Mouse (Mus musculus) forebrain, embryonic 13.5 days (tissue): ENCODE results near the gene Polk. TPM values are rescaled to one million over a fixed set of nuclear protein-coding genes. Genes with fewer than 3 reads are reported as not detected.

Source experiments
- ATAC-seq: fragments of 200-750 bp; cut with Nextera tagmentation; 2 replicates; pipeline ENCODE4 v1.8.0; 2017
- H3K27ac ChIP-seq: fragments of 300-500 bp; sonication (generic); 2 replicates; pipeline ENCODE4 v1.5.1; 2015; ENCODE audit warnings: inconsistent platforms, mild to moderate bottlenecking, moderate library complexity
- H3K27me3 ChIP-seq: fragments of 300-500 bp; sonication (generic); 2 replicates; pipeline ENCODE4 v1.6.1; 2015; ENCODE audit warnings: mild to moderate bottlenecking, inconsistent platforms
- H3K36me3 ChIP-seq: fragments of 300-500 bp; sonication (generic); 2 replicates; pipeline ENCODE4 v1.6.1; 2015; ENCODE audit warnings: mild to moderate bottlenecking, inconsistent platforms; ENCODE audit not compliant: poor library complexity, severe bottlenecking
- H3K4me1 ChIP-seq: fragments of 300-500 bp; sonication (generic); 2 replicates; pipeline ENCODE4 v1.6.1; 2015; ENCODE audit warnings: inconsistent platforms
- H3K4me2 ChIP-seq: fragments of 300-500 bp; sonication (generic); 2 replicates; pipeline ENCODE4 v1.6.1; 2015; ENCODE audit warnings: inconsistent platforms, mild to moderate bottlenecking, moderate library complexity
- H3K4me3 ChIP-seq: fragments of 300-500 bp; sonication (generic); 2 replicates; pipeline ENCODE4 v1.5.1; 2015; ENCODE audit warnings: mild to moderate bottlenecking, inconsistent platforms
- H3K9ac ChIP-seq: fragments of 300-500 bp; sonication (generic); 2 replicates; pipeline ENCODE4 v1.6.1; 2015; ENCODE audit warnings: mild to moderate bottlenecking, inconsistent platforms
- H3K9me3 ChIP-seq: fragments of 300-500 bp; sonication (generic); replicated peaks from 2 replicates; pipeline ENCODE4 v1.6.1; 2016; ENCODE audit warnings: inconsistent platforms
- WGBS: fragments of 180-500 bp; shearing (Covaris S2); methylation state at CpG from one replicate; pipeline ENCODE4 v1.1.7; 2015; 5-methylcytosine and 5-hydroxymethylcytosine counted together
- polyA plus RNA-seq: library from polyadenylated mRNA; unstranded; fragments of >200 nt; fragmentation: Nextera tagmentation; extraction: Ambion mirVana; gene quantifications from 2 replicates; pipeline ENCODE4 v1.2.1, GENCODE M21; 2015

Polk gene
- polyA plus RNA-seq, 1 experiment from 2014 or later, result 6.0 TPM

DNA sequence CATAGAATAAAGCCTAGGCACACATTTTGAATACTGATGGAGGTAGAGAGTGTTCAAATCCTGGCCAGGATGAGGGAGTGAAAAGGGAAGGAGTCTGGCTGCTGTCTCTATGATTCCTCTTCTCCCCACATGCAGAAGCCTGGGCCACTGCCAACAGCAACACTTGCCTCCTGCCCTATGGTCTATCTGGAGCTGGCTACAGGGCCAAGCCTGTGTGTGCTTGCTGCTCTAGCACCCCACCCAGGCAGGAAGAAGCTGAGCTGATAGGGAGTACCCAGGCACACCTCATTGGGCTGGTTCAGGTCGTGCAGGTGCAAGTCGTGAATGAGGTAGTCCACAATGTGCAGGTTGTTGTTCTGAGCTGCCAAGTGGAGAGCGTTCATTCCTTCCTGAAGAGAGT lies 88.1 kb downstream of the Polk start:
- ATAC-seq, result no peak
- Histone ChIP-seq H3K4me1 (no peaks in the 10 kb centered on the region), H3K9ac (no peak overlapping the region), H3K4me3 (no peak overlapping the region), H3K27me3 (no peaks in the 10 kb centered on the region), H3K4me2 (no peak overlapping the region), H3K9me3 (no peaks in the 10 kb centered on the region), H3K36me3 (no peaks in the 10 kb centered on the region), H3K27ac (no peak overlapping the region)
- WGBS, result 83% methylated on average over 3 of the region's 3 CpGs

DNA sequence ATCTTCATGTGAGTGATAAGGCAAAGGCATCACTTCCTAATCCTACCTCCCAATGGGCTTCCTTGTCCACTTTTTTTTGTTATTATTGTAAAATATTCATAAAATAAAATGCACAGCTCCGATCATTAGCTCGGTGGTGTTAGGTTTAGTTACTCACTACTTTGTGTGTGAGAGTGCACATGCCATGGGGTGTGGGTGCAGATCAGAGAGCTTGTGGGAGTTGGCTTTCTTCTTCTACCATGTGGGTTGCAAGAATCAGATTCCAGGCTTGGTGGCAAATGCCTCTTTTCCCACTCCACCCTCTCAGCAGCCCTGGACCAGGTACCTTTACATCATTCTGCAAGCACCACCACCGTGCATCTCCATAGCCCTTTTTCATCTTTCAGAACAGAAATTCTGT lies 89.8 kb downstream of the Polk start:
- WGBS, result 93% methylated on average over 3 of the region's 3 CpGs
- no peak overlapping the region for H3K4me3 ChIP-seq
- H3K27ac ChIP-seq, result no peak overlapping the region
- no peak overlapping the region for H3K4me2 ChIP-seq
- H3K4me1 ChIP-seq, result no peaks in the 10 kb centered on the region
- H3K36me3 ChIP-seq, result no peaks in the 10 kb centered on the region
- H3K27me3 ChIP-seq, result no peaks in the 10 kb centered on the region
- no peaks in the 10 kb centered on the region for H3K9me3 ChIP-seq
- no peak overlapping the region for H3K9ac ChIP-seq
- no peak for ATAC-seq

DNA sequence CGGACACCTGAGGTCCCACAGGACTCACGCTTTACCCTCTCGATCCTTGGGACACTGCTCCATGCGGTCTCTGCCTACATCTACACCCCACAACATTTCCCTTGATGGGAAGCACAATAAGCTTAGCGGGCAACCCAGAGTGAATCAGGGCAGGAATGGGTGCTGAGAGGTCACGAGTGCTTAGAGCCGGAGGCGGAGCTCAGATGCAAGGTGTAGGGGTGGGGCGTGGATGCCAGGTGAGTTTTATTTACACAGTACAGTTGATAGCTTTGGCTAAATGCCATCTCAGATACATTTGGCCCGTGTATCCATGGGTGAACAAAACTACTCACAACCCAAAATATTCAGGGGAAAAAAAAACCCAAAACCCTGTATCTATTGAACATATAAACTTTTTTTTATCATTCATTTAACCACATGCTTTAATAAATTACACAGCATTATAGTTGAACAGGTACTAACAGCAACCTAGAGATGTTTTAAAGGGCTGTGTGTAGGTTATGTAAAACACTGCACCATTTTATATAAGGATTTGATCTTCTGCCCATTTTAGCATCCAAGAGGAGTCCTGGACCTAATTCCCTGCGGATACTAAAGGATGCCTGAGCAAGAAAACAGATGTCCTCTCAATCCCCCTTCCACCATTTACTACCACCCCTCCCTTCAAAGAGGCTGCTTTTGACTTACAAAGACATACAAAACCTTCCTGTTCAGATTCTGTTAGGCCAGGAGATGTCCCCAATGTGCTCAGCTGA lies 90.8 kb downstream of the Polk start:
- ATAC-seq, result no peak
- H3K36me3 ChIP-seq, result no peaks in the 10 kb centered on the region
- H3K4me3 ChIP-seq, result no peak overlapping the region
- H3K27me3 ChIP-seq, result no peaks in the 10 kb centered on the region
- H3K9ac ChIP-seq, result no peak overlapping the region
- 92% methylated on average over 11 of the region's 11 CpGs for WGBS
- no peak overlapping the region for H3K4me2 ChIP-seq
- no peaks in the 10 kb centered on the region for H3K9me3 ChIP-seq
- H3K4me1 ChIP-seq, result no peaks in the 10 kb centered on the region
- no peak overlapping the region for H3K27ac ChIP-seq

DNA sequence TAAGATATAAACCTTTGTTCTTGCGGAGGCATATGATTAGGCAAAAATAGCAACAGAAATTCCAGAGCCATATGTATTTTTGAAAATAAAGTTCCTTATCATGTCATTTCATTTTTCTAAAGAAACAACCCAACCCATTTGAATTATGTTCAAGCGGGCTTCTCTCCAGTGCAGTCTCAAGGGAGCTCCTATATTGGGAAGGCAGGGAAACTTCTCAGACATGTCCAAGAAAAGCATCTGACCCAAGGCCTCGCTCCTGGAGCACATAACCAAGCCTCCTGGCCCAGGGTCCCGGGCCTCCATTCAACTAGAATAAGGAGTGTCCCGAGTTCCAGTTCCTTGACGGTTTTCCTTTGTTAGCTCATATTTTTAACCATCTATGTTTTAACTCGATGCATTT lies 91.5 kb downstream of the Polk start:
- ATAC-seq, result no peak
- Histone ChIP-seq H3K36me3 (no peaks in the 10 kb centered on the region), H3K4me1 (no peaks in the 10 kb centered on the region), H3K27me3 (no peaks in the 10 kb centered on the region), H3K4me2 (no peak overlapping the region), H3K27ac (no peak overlapping the region), H3K9ac (no peak overlapping the region), H3K9me3 (no peaks in the 10 kb centered on the region), H3K4me3 (no peak overlapping the region)
- WGBS, result 91% methylated on average over 7 of the region's 7 CpGs

DNA sequence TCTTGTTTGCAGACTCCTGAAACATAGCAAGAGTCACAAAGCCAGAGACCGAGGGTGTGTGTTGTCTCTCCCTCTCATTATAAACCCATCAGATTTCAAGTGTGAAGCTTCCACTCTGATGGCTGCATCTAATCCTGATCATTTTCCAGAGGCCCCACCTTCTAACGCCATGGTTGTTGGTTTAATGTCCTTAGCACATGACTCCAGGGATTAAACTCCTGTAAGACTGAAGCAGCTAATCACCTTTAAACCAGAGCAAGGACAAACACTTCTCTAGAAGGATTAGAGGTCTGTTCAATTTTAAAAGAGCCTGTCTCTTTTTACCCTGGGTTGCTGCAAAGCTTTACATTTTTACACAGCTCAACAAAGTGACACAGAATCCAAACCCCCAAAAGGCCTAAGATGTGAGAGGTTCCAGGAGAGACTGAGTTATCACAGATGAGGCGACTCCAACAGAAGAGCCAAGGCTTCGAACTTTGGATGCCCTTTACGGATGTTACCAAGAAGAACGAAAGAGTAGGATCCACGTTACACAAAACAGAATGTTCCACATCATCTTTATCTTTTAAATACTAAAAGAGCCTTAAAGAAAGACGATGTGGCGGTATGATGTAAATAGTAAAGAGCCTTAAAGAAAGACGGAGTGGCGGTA lies 92.0 kb downstream of the Polk start:
- no peaks in the 10 kb centered on the region for H3K27me3 ChIP-seq
- H3K4me1 ChIP-seq, result no peaks in the 10 kb centered on the region
- H3K4me2 ChIP-seq, result no peak overlapping the region
- 84% methylated on average over 11 of the region's 11 CpGs for WGBS
- no peaks in the 10 kb centered on the region for H3K36me3 ChIP-seq
- no peak overlapping the region for H3K9ac ChIP-seq
- H3K9me3 ChIP-seq, result no peaks in the 10 kb centered on the region
- H3K27ac ChIP-seq, result no peak overlapping the region
- no peak for ATAC-seq
- no peak overlapping the region for H3K4me3 ChIP-seq

DNA sequence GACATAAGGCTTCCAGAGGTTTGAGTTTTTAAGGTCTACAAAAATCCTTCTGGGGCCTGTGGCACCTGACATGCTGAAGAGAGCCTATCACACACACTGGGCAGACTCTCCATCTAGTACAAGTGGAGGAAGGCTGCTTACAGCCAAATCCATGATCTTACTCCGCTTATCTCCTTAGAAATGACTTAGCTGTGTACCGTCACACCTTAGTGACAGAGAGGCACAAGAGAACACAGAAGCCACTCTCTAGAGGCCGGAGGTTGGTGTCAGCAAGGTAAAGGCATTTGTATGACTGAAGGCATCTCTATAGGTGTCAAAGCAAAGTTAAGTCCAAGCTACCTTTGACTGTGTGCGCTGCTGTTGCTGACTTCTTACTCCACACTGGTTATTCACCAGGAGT lies 101.9 kb downstream of the Polk start:
- H3K4me2 ChIP-seq, result no peak overlapping the region
- H3K4me1 ChIP-seq, result no peaks in the 10 kb centered on the region
- H3K9me3 ChIP-seq, result no peaks in the 10 kb centered on the region
- no peak overlapping the region for H3K9ac ChIP-seq
- 98% methylated on average over 4 of the region's 4 CpGs for WGBS
- no peak overlapping the region for H3K27ac ChIP-seq
- H3K36me3 ChIP-seq, result no peaks in the 10 kb centered on the region
- no peaks in the 10 kb centered on the region for H3K27me3 ChIP-seq
- H3K4me3 ChIP-seq, result no peak overlapping the region
- ATAC-seq, result no peak

DNA sequence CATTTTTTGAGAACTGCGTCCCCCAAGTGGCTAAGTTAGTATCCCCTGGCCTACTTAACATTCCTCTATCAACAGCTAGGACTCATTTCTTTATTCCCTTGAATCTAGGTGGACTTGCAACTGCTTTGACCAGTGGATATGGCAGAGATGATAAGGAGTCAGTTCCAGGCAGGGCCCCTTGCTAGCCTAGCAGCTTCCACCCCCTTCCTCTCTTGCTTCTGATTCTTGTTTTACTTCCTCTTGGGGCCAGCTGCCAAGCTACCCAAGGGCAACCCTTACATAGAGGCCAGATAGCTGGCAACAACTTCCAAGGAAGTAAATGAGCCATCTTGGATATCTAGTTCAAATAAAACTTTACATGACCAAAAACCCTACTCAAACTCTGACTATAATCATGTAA lies 105.5 kb downstream of the Polk start:
- Histone ChIP-seq H3K4me1 (no peaks in the 10 kb centered on the region), H3K4me3 (no peak overlapping the region), H3K4me2 (no peak overlapping the region), H3K36me3 (no peaks in the 10 kb centered on the region), H3K9me3 (no peaks in the 10 kb centered on the region), H3K9ac (no peak overlapping the region), H3K27ac (no peak overlapping the region), H3K27me3 (no peaks in the 10 kb centered on the region)
- no peak for ATAC-seq
- WGBS, result 90% methylated on average over 1 of the region's 1 CpGs

DNA sequence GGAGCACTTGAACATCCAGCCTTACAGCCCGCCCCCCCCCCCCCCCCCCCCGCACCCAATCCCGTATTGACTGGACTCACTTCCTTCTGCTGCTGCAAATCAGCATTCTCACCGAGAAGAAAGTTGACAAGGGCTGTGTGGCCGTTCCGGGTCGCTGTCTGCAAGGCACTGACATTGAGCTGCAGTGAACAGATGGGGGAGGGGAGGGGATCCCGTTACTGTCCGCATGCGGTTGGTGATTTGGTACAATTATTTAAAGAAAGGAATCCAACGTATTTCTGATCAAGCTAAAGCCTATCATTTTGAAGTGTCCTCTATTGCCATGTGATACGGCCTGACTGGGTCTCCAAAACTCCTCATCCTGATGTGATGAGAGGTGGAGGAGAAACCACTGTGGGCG lies 106.6 kb downstream of the Polk start:
- WGBS, result 49% methylated on average over 11 of the region's 13 CpGs
- no peak overlapping the region for H3K9ac ChIP-seq
- no peaks in the 10 kb centered on the region for H3K4me1 ChIP-seq
- no peaks in the 10 kb centered on the region for H3K9me3 ChIP-seq
- H3K27ac ChIP-seq, result no peak overlapping the region
- no peaks in the 10 kb centered on the region for H3K36me3 ChIP-seq
- no peaks in the 10 kb centered on the region for H3K27me3 ChIP-seq
- H3K4me2 ChIP-seq, result no peak overlapping the region
- no peak overlapping the region for H3K4me3 ChIP-seq
- no peak for ATAC-seq

DNA sequence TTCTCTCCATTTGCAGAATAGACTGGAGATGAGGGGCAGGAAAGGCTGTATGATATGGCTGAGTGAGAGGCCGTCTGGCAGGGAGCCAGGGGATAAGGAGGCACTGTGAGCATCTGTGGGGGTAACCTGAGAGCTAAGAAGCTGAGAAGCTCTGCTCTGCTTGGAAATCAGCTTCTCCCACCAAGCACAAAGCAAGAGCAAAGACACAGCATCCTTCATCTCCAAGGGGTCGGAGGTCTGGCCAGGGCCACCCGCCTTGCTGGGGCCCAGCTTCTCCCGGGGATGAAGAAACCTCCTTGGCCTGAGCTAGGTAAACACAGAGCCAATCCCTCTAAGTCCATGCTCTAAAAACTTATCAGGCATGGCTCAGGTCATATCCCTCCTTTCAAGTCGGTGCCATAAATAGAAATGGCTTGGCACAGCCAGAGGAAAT lies 107.5 kb downstream of the Polk start:
- H3K27ac ChIP-seq, result no peak overlapping the region
- no peaks in the 10 kb centered on the region for H3K36me3 ChIP-seq
- no peaks in the 10 kb centered on the region for H3K9me3 ChIP-seq
- no peak overlapping the region for H3K4me3 ChIP-seq
- H3K9ac ChIP-seq, result no peak overlapping the region
- no peak overlapping the region for H3K4me2 ChIP-seq
- H3K27me3 ChIP-seq, result no peaks in the 10 kb centered on the region
- 71% methylated on average over 5 of the region's 5 CpGs for WGBS
- H3K4me1 ChIP-seq, result no peaks in the 10 kb centered on the region
- no peak for ATAC-seq

DNA sequence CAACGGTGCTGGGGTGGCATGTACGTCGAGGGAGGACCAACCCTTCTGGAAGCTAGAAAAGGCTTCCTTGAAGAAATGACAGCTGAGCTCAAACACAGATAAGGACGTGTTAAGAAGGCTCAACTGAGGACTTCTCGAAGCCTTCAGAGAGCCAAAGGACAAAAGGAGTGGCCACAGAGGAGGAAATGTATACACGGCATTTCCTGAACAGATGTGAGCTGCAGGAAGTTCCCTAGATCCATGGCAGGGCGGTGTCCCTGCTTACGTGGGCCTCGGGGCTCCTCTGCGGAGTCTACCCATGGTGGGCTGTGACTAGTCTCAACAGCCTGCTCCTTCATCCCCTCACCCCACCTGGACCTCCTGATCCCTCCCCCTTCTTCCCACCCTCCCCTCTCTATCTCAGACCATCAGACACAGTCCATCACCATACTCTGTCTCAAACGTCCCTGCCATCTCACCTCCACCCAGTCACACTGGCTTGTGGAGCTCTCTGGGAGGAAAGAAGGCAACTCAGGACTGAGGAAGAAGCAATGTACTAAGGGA lies 108.7 kb downstream of the Polk start:
- Histone ChIP-seq H3K4me1 (no peaks in the 10 kb centered on the region), H3K27me3 (no peaks in the 10 kb centered on the region), H3K27ac (no peak overlapping the region), H3K4me2 (no peak overlapping the region), H3K9me3 (no peaks in the 10 kb centered on the region), H3K36me3 (no peaks in the 10 kb centered on the region), H3K4me3 (no peak overlapping the region), H3K9ac (no peak overlapping the region)
- WGBS, result 84% methylated on average over 11 of the region's 11 CpGs
- no peak for ATAC-seq

DNA sequence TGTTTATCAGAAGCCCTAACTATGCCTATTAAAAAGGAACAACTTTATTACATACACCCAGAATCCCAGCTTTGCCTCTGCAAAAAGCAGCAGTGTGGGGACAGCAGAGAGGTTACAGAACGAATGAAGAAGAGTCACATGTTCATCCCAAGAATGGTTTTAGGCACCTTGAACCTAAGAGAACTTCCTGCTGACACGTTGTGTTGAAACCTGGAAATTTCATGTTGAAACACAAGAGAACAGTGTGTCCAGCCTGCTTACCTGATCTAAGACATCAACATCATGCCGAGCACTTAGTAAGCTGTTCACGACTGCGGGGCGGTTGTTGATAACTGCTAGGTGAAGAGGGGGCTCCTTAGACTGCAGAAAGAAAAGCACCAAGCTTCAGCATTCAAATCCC lies 109.3 kb downstream of the Polk start:
- H3K4me1 ChIP-seq, result no peaks in the 10 kb centered on the region
- H3K36me3 ChIP-seq, result no peaks in the 10 kb centered on the region
- H3K4me2 ChIP-seq, result no peak overlapping the region
- no peaks in the 10 kb centered on the region for H3K9me3 ChIP-seq
- WGBS, result 89% methylated on average over 6 of the region's 6 CpGs
- H3K4me3 ChIP-seq, result no peak overlapping the region
- H3K27me3 ChIP-seq, result no peaks in the 10 kb centered on the region
- no peak for ATAC-seq
- no peak overlapping the region for H3K9ac ChIP-seq
- H3K27ac ChIP-seq, result no peak overlapping the region

DNA sequence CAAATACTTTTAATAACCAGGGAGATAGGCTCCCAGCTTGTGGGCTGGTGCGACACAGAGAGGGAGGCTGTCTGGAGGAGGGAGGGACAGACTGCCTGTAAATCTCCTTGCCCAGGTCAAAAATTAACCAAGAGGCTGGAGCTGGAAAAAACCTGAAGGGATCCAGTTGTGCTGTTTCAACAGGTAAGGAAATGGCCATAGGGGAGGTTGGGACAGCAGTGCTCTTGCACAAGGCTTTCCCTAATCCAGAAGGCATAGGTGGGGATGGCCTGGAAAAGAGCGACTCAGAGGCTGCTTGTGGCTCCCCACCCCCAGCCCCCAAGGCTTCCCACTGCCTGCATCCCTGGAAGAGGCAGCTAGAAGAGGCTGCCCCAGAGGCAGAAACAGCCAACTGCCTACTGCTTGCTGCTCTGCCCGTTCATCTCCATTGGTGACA lies 110.0 kb downstream of the Polk start:
- ATAC-seq, result no peak
- no peaks in the 10 kb centered on the region for H3K27me3 ChIP-seq
- H3K4me2 ChIP-seq, result no peak overlapping the region
- H3K4me1 ChIP-seq, result no peaks in the 10 kb centered on the region
- no peak overlapping the region for H3K27ac ChIP-seq
- H3K36me3 ChIP-seq, result no peaks in the 10 kb centered on the region
- H3K4me3 ChIP-seq, result no peak overlapping the region
- 69% methylated on average over 3 of the region's 3 CpGs for WGBS
- H3K9ac ChIP-seq, result no peak overlapping the region
- no peaks in the 10 kb centered on the region for H3K9me3 ChIP-seq
